Mouse (Mus musculus): ENCODE results near the gene Pold1. TPM values are rescaled to one million over a fixed set of nuclear protein-coding genes. Genes with fewer than 3 reads are reported as not detected.

Gene Pold1
- polyA plus RNA-seq, 1 experiment from 2014 or later = 73.5 TPM

- Histone ChIP-seq H3K9me3 (replicated peaks) (no peaks in the 10 kb centered on the region), H3K4me2 (replicated peaks) (peak overlapping the region; percentile 98), H3K27ac (peak overlapping the region; percentile 57), H3K4me1 (peaks cover 65% of the 10 kb centered on the region), H3K4me3 (peak overlapping the region; percentile 73), H3K27me3 (peaks cover 57% of the 10 kb centered on the region), H3K9ac (peak overlapping the region; percentile 18; the same call in 1 of the 2 replicates), H3K36me3 (no peaks in the 10 kb centered on the region)
- no peak for ATAC-seq (ENCODE audit: low FRiP score)
- 3% methylated on average over 13 of the region's 13 CpGs for WGBS
These were observed 41.3 kb upstream of the Pold1 start for GRCm38 (mm10) chr7:44589946-44590345.

- H3K36me3 ChIP-seq = no peaks in the 10 kb centered on the region
- peak overlapping the region; percentile 73 for H3K4me3 ChIP-seq
- H3K9ac ChIP-seq = peak overlapping the region; percentile 65
- under 1% methylated on average over 32 of the region's 33 CpGs for WGBS
- peaks cover 60% of the 10 kb centered on the region for H3K4me1 ChIP-seq
- H3K27me3 ChIP-seq = peaks cover 58% of the 10 kb centered on the region
- H3K4me2 ChIP-seq (replicated peaks) = peak overlapping the region; percentile 98
- H3K27ac ChIP-seq = peak overlapping the region; percentile 57
- H3K9me3 ChIP-seq (replicated peaks) = no peaks in the 10 kb centered on the region
- peak; percentile 14; the same call in 1 of the 2 replicates for ATAC-seq (ENCODE audit: low FRiP score)
These were observed 40.5 kb upstream of the Pold1 start for GRCm38 (mm10) chr7:44589149-44589548.

GRCm38 (mm10) chr7:44588338-44588737 lies 39.7 kb upstream of the Pold1 start:
- Histone ChIP-seq H3K4me3 (peak overlapping the region; percentile 73), H3K27me3 (peaks cover 54% of the 10 kb centered on the region), H3K4me1 (peaks cover 53% of the 10 kb centered on the region), H3K27ac (0 out of 2 replicates have a peak overlapping the region, but pooled peaks have one; percentile 57), H3K36me3 (no peaks in the 10 kb centered on the region), H3K9ac (peak overlapping the region; percentile 65), H3K9me3 (replicated peaks) (no peaks in the 10 kb centered on the region), H3K4me2 (replicated peaks) (peak overlapping the region; percentile 98)
- 10% methylated on average over 12 of the region's 12 CpGs for WGBS
- ATAC-seq (ENCODE audit: low FRiP score) = no peak

- Histone ChIP-seq H3K36me3 (no peaks in the 10 kb centered on the region), H3K4me2 (replicated peaks) (peak overlapping the region; percentile 98), H3K9ac (no peak overlapping the region; the same call in 1 of the 2 replicates), H3K4me3 (peak overlapping the region; percentile 35; the same call in 1 of the 2 replicates), H3K9me3 (replicated peaks) (no peaks in the 10 kb centered on the region), H3K27ac (no peak overlapping the region), H3K4me1 (peaks cover 46% of the 10 kb centered on the region), H3K27me3 (peaks cover 47% of the 10 kb centered on the region)
- WGBS = 36% methylated on average over 6 of the region's 6 CpGs
- no peak for ATAC-seq (ENCODE audit: low FRiP score)
These were observed 39.0 kb upstream of the Pold1 start for GRCm38 (mm10) chr7:44587676-44588075.

- Histone ChIP-seq H3K4me2 (replicated peaks) (peak overlapping the region; percentile 98), H3K4me3 (peak overlapping the region; percentile 35), H3K27ac (no peak overlapping the region), H3K9me3 (replicated peaks) (no peaks in the 10 kb centered on the region), H3K36me3 (no peaks in the 10 kb centered on the region), H3K27me3 (peaks cover 40% of the 10 kb centered on the region), H3K4me1 (peaks cover 39% of the 10 kb centered on the region), H3K9ac (peak overlapping the region; percentile 47)
- whole genome bisulfite sequencing = under 1% methylated on average over 18 of the region's 18 CpGs
- peak; percentile 24; the same call in 1 of the 2 replicates for ATAC-seq (ENCODE audit: low FRiP score)
These were observed 38.3 kb upstream of the Pold1 start for GRCm38 (mm10) chr7:44586930-44587329.

GRCm38 (mm10) chr7:44586518-44586917 lies 37.9 kb upstream of the Pold1 start:
- H3K27me3 ChIP-seq = peaks cover 35% of the 10 kb centered on the region
- no peak for ATAC-seq (ENCODE audit: low FRiP score)
- H3K27ac ChIP-seq = no peak overlapping the region
- peak overlapping the region; percentile 98 for H3K4me2 ChIP-seq (replicated peaks)
- H3K36me3 ChIP-seq = no peaks in the 10 kb centered on the region
- peaks cover 35% of the 10 kb centered on the region for H3K4me1 ChIP-seq
- H3K9me3 ChIP-seq (replicated peaks) = no peaks in the 10 kb centered on the region
- H3K9ac ChIP-seq = peak overlapping the region; percentile 49; the same call in 1 of the 2 replicates
- H3K4me3 ChIP-seq = peak overlapping the region; percentile 35
- WGBS = 8% methylated on average over 19 of the region's 19 CpGs

GRCm38 (mm10) chr7:44585606-44586005 lies 37.0 kb upstream of the Pold1 start:
- Histone ChIP-seq H3K36me3 (no peaks in the 10 kb centered on the region), H3K4me1 (peaks cover 29% of the 10 kb centered on the region), H3K4me3 (no peak overlapping the region), H3K27me3 (peaks cover 33% of the 10 kb centered on the region), H3K9ac (no peak overlapping the region), H3K4me2 (replicated peaks) (no peak overlapping the region), H3K27ac (no peak overlapping the region), H3K9me3 (replicated peaks) (no peaks in the 10 kb centered on the region)
- 96% methylated on average over 6 of the region's 6 CpGs for WGBS
- no peak for ATAC-seq (ENCODE audit: low FRiP score)

GRCm38 (mm10) chr7:44584921-44585320 lies 36.3 kb upstream of the Pold1 start:
- no peaks in the 10 kb centered on the region for H3K9me3 ChIP-seq (replicated peaks)
- no peak overlapping the region for H3K4me3 ChIP-seq
- H3K4me2 ChIP-seq (replicated peaks) = no peak overlapping the region
- 86% methylated on average over 6 of the region's 6 CpGs for WGBS
- H3K27me3 ChIP-seq = peaks cover 33% of the 10 kb centered on the region
- no peaks in the 10 kb centered on the region for H3K36me3 ChIP-seq
- peaks cover 25% of the 10 kb centered on the region for H3K4me1 ChIP-seq
- no peak overlapping the region for H3K9ac ChIP-seq
- no peak for ATAC-seq (ENCODE audit: low FRiP score)
- H3K27ac ChIP-seq = no peak overlapping the region

GRCm38 (mm10) chr7:44584265-44584804 lies 35.7 kb upstream of the Pold1 start:
- WGBS = 88% methylated on average over 4 of the region's 4 CpGs
- Histone ChIP-seq H3K4me2 (replicated peaks) (no peak overlapping the region), H3K9me3 (replicated peaks) (no peaks in the 10 kb centered on the region), H3K4me3 (no peak overlapping the region), H3K27ac (no peak overlapping the region), H3K36me3 (no peaks in the 10 kb centered on the region), H3K9ac (no peak overlapping the region), H3K27me3 (peaks cover 29% of the 10 kb centered on the region), H3K4me1 (peaks cover 19% of the 10 kb centered on the region)
- no peak for ATAC-seq (ENCODE audit: low FRiP score)

- Histone ChIP-seq H3K4me3 (no peak overlapping the region), H3K36me3 (no peaks in the 10 kb centered on the region), H3K9me3 (replicated peaks) (0 out of 2 replicates have a peak, but pooled peaks cover 4% of the 10 kb centered on the region), H3K27me3 (peaks cover 22% of the 10 kb centered on the region), H3K4me2 (replicated peaks) (no peak overlapping the region), H3K4me1 (peaks cover 9% of the 10 kb centered on the region), H3K27ac (no peak overlapping the region), H3K9ac (no peak overlapping the region)
- no peak for ATAC-seq (ENCODE audit: low FRiP score)
- 86% methylated on average over 1 of the region's 1 CpGs for WGBS
These were observed 34.5 kb upstream of the Pold1 start for GRCm38 (mm10) chr7:44583146-44583545.

GRCm38 (mm10) chr7:44582709-44583108 lies 34.1 kb upstream of the Pold1 start:
- no peak overlapping the region for H3K27ac ChIP-seq
- peaks cover 5% of the 10 kb centered on the region; the same call in 1 of the 2 replicates for H3K4me1 ChIP-seq
- peaks cover 18% of the 10 kb centered on the region for H3K27me3 ChIP-seq
- no peak overlapping the region for H3K4me3 ChIP-seq
- H3K4me2 ChIP-seq (replicated peaks) = no peak overlapping the region
- H3K36me3 ChIP-seq = no peaks in the 10 kb centered on the region
- H3K9me3 ChIP-seq (replicated peaks) = 0 out of 2 replicates have a peak, but pooled peaks cover 4% of the 10 kb centered on the region
- 90% methylated on average over 5 of the region's 5 CpGs for WGBS
- no peak overlapping the region for H3K9ac ChIP-seq
- no peak for ATAC-seq (ENCODE audit: low FRiP score)

- Histone ChIP-seq H3K27ac (no peak overlapping the region), H3K9me3 (replicated peaks) (0 out of 2 replicates have a peak, but pooled peaks cover 4% of the 10 kb centered on the region), H3K36me3 (no peaks in the 10 kb centered on the region), H3K4me3 (no peak overlapping the region), H3K4me2 (replicated peaks) (no peak overlapping the region), H3K4me1 (no peaks in the 10 kb centered on the region), H3K9ac (no peak overlapping the region), H3K27me3 (peaks cover 9% of the 10 kb centered on the region)
- WGBS = 83% methylated on average over 6 of the region's 6 CpGs
- no peak for ATAC-seq (ENCODE audit: low FRiP score)
These were observed 33.0 kb upstream of the Pold1 start for GRCm38 (mm10) chr7:44581637-44582036.

GRCm38 (mm10) chr7:44576333-44576844 lies 27.7 kb upstream of the Pold1 start:
- no peak overlapping the region for H3K4me3 ChIP-seq
- no peak for ATAC-seq (ENCODE audit: low FRiP score)
- no peak overlapping the region for H3K27ac ChIP-seq
- H3K27me3 ChIP-seq = no peaks in the 10 kb centered on the region
- no peaks in the 10 kb centered on the region for H3K36me3 ChIP-seq
- 50% methylated on average over 5 of the region's 5 CpGs for WGBS
- H3K4me2 ChIP-seq (replicated peaks) = no peak overlapping the region
- no peak overlapping the region for H3K9ac ChIP-seq
- H3K9me3 ChIP-seq (replicated peaks) = 0 out of 2 replicates have a peak, but pooled peaks cover 4% of the 10 kb centered on the region
- no peaks in the 10 kb centered on the region; the same call in 1 of the 2 replicates for H3K4me1 ChIP-seq
